Mouse (Mus musculus) kidney, postnatal 14 days (tissue): ENCODE measurements at regions not wholly inside any gene's neighbourhood (a gene's known extent, or its start where the extent isn't known, plus 50 kb on each side); places are given as distances from the start of the nearest gene placed in this dataset.
"Not testable (repeated sequence)": the region's sequence is repeated elsewhere in the genome, so short reads cannot be mapped to it uniquely, and the experiment has no call there.

Experiments used
- DNase-seq: peaks from one replicate; pipeline ENCODE4 v3.0.0; 2022; ENCODE audit warnings: mixed read lengths

GRCm38 (mm10) chr5:117040878-117041277 is 75.0 kb downstream of the Suds3 start:
- DNase-seq = no peak

GRCm38 (mm10) chr5:117037261-117037660 is 78.7 kb downstream of the Suds3 start:
- peak; percentile 12 for DNase-seq

GRCm38 (mm10) chr5:117032130-117032529 is 83.8 kb downstream of the Suds3 start:
- DNase-seq = no peak

- no peak for DNase-seq
These were observed 90.1 kb downstream of the Suds3 start for GRCm38 (mm10) chr5:117025689-117026383.

GRCm38 (mm10) chr5:117018419-117019150 is 97.3 kb downstream of the Suds3 start:
- no peak for DNase-seq

DNA sequence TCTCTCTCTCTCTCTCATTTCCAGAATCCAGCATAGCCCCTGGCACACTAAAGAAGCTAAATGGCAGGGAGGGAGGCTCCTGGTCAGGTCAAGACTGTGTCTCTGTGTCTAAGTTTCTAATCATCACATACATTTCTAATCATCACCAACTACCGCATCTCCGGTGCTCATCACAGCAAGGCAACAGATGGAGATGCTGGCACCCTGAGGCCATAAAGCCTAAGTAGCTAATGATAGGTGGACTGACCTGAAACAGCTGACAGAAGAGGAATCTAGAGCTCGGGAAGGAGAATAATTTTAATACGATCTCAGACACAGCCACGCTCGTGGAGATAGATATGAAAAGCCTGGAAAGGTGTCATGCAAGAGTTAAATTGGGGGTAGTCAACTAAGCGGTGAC is 104.8 kb downstream of the Suds3 start:
- DNase-seq = no peak

GRCm38 (mm10) chr5:117000770-117001201 is 115.1 kb downstream of the Suds3 start:
- no peak for DNase-seq

DNA sequence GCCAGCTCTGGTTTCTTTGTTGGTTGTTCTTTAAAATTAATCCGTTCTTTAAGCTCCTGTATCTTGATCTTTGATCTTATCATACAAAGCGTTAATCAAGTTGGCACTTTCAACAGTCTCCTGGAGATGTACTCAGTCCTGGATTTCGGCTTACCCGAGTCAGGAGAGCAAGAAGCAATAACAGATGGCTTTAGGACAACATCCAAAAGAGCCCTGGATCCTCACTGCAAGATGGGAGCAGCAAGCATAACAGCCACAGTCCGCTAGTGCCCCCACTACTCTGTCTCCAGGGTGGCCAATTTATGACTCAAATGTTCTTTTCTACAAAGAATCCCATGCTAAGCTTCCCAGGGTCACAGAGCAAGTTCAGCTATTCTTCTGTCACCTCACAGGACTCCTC is 121.4 kb downstream of the Suds3 start:
- DNase-seq = no peak

DNA sequence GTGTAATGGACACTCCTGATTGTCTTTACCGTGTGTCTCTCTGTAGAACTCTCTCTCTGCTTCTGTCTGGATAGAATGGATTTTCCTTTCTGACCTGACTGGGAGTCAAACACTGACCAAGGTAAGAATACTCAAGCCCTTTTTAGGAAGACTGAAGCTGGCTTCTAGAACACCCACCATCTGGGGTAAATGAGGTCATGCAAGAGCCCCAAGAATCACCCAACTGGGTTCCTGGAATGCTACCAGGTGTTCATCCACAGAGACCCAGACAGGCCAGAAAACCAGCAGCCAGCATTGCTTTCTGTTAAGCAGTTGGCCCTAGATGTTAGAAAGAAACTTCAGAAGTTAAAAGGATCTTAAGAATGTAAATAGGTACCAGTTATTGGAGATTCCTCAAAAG is 122.2 kb downstream of the Suds3 start:
- DNase-seq = no peak

DNA sequence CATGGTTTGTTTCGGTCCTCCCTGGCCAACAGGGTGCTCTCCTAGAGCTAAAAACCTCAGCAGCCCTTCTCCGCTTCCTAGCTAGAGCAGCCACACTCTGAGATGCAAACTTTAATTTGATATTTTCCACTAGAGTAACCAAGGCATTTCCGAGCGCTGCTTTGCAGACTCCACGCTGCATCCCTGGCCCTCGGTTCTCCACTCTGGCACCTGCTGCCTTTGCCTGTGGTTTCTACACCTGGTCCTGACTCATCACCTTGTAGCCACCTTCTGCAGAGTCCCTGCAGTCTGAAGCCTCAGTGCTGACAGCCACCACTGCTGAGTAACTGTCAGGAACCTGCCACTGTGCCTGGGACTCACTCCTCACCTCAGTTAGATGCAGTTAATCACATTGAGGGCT is 124.5 kb downstream of the Suds3 start:
- no peak for DNase-seq

GRCm38 (mm10) chr5:116971474-116971873 is 144.4 kb downstream of the Suds3 start:
- DNase-seq = not testable (repeated sequence)

- DNase-seq = no peak
These were observed 151.7 kb downstream of the Suds3 start for GRCm38 (mm10) chr5:116964171-116964570.

DNA sequence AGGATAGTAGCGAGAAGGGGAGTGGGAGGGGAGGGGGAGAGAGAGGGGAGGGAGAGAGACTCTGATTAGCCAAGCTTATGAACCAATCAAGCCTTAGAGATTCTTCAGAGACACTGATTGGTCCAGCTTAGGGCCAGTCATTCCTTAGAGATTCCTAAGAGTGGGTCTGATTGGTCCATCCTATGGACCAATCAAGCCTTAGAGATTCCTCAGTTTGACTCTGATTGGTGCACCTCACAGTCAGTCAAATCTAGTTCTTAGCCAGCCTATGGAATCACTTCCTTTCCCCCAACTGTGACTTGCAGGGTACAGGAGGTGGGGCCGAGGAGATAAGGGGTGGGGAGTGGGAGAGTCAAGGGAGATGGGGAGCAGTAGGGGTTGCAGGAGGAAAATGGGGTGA is 152.8 kb downstream of the Suds3 start:
- no peak for DNase-seq

DNA sequence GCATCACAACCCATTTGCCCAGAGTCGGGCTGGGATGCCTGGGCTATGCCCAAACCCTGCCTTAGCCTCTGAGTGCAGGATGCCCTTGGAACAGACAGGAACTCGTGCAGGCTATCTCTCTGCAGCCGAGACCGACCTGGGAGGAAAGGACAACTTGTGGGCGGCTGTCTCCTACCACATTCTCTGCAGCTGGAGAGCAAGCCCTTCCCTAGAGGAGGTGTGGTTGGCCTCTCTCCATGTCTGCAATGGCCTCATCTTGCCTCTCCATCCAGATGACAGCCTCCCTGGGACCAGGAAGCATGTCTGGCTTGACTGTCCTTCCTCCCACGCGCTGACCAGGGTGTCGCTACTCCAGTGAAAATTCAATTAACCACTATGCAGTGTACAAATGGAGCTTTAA is 155.9 kb downstream of the Suds3 start:
- DNase-seq = no peak

DNA sequence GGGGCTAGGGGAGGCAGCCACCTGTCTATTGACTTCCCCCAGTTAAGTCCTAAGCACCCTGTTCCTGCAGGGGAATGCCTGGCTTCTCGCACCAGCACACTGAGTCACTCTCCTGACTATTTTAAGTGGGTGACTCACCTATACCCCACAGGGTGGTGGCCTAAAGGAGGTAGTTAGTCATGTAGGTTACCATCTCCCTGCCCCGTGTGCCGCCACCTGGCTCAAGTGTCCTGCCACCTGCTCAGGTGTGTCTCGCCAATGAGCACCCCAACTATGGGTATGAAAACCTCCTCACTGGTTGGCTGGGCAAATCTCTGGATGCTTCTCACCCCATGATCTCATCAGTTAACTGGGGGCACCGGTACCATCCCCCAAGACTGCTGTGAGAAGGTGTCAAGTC is 157.8 kb downstream of the Suds3 start:
- no peak for DNase-seq

- DNase-seq = no peak
These were observed 159.3 kb downstream of the Suds3 start for GRCm38 (mm10) chr5:116956572-116956971.

DNA sequence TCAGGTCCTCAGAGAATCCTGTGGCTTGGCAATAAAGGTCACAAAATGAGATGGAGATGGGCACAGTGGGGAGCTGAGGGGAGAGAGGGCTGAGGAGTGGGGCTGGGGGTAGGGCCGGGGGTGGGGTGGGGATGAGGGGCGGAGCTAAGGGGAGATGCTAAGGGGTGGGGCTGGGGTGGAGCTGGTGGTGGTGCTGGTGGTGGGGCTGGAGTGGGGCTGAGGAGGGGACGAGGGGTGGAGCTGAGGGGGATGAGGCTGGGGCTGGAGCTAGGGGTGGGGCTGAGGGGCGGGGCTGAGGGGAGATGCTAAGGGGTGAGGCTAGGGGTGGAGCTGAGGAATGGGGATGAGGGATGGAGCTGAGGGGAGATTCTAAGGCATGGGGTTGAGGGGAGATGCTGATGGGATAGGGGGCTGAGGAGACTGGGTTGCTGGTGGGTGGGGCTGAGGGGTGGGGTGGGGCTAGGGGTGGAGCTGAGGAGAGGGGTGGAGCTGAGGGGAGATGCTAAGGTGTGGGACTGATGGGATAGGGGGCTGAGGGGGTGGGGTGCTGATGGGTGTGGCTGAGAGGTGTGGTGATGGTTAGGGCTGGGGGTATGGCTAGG is 165.5 kb downstream of the Suds3 start:
- no peak for DNase-seq

- DNase-seq = no peak
These were observed 181.3 kb downstream of the Suds3 start for GRCm38 (mm10) chr5:116934585-116934984.

- no peak for DNase-seq
These were observed 181.8 kb downstream of the Suds3 start for GRCm38 (mm10) chr5:116934151-116934550.

- no peak for DNase-seq
These were observed 182.8 kb downstream of the Suds3 start for GRCm38 (mm10) chr5:116933105-116933504.

DNA sequence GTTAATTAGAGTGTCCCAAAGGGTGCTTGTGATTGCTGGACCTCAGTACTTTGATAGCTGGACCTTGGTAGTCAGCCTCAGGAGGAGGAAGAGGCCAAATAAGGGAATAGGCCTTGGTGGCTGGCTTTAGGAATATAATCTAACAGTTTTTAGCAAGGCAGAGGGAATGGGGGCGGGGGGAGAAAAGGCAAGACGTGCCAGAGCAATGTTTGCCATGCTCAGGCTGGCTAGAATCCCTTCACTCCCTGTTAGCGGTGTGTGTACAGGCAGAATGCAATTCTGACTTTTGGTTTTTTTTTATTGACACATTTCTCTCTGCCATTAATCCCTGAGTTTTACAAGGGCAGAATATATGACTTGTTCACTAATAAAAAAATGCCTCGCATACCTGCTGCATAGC is 192.2 kb downstream of the Suds3 start:
- no peak for DNase-seq

GRCm38 (mm10) chr5:116922059-116922671 is 193.7 kb downstream of the Suds3 start:
- no peak for DNase-seq

DNA sequence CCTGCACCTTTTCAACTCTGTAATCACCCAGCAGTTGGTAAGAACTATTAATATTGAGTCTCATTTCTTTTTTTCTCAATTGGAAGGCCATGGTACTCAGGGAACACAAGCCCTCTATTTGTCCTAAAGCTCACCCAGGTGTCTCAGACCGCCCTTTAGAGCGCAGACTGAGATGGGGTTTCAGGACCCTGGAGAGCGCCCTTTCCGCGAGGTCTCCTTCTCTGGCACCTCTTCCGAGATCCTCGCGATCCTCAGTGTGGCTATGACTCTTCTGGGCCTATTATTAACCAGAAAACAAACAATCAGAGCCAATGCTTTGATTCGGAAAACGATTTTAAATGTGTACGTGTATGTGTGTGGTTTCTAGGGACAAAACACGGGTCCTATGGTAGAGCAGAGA is 201.0 kb downstream of the Suds3 start:
- peak; percentile 8 for DNase-seq

GRCm38 (mm10) chr5:116900846-116901245 is 215.1 kb downstream of the Suds3 start:
- DNase-seq = no peak
